Mouse (Mus musculus): ENCODE data around the gene Slc24a4.

Slc24a4 gene

DNA sequence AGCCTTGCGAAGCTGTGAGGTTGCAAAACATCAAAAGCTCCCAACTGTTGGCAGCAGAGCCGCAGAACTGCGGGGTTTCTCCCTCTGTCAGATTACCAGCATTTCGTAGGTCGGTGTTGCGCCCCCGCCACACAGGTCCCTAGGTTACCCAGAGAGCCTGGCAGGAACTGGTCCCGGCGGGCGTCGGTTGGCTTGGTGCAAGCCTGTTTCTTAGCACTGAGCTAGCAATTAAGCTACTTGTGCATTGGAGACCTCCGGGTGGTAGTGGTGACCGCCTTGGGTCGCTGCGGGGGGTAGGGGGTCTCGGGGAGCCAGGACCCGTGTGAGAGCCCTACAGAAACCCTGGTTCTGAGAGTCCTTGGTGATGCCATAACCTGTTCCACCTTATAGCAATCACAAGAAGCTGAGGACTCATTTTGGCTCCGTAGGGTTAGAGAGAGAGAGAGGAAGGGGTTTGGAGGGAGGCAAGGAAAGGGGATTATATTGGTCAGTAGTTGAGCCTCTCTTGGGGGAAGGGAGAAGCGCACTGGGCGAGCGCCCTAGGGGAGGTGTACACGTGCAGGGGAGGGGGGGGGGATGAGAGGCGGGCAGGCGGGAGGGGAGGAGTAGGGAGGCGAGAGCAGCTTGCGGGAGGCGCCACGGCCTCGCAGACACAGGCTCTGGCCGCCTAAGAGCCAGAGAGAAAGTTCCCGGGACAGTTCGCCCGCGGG, at the start of gene Slc24a4:
TSS of gene Slc24a4 (plus strand) at position 653 of the 710 bp plus-strand sequence.
- no peak for DNase-seq (ENCODE audit: low read depth, low spot score)

DNA sequence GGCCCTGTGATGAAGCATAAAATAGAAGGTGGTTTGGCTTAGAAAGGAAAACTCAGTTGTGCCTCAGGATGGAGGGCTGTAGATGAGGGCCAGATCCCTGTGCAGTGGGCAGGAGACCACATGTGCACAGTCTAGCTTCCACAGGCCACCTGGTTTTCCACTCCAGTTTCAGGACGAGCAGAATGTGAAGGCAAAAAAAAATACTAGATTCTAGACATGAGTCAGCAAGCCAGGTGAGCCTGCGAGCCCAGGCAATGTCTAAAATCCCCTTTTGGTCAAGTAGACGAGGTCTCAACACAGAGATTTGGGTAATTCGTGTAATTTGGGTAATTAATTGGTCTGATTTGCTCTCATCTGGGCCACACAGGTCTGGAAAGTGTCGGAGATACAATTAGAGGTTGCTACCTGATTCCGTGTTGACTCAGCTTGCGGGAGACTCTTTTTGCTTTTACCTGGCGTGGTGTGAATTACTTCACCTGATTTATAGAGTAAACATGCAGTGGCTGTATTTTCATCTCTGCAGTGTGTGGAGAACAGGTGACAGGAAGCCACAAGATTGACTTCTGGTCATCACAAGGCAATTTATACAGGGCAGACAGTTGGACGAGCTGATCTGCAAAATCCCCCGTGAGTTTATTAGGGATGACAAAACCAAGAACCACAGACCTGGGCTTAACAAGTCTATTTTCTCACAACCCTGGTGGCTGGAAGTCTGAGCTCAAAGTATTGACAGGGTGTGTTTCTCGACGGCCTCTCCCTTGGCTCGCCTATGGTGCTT, 45.7 kb upstream of the Slc24a4 start:
- DNase-seq (ENCODE audit: low read depth, low spot score), result no peak

DNA sequence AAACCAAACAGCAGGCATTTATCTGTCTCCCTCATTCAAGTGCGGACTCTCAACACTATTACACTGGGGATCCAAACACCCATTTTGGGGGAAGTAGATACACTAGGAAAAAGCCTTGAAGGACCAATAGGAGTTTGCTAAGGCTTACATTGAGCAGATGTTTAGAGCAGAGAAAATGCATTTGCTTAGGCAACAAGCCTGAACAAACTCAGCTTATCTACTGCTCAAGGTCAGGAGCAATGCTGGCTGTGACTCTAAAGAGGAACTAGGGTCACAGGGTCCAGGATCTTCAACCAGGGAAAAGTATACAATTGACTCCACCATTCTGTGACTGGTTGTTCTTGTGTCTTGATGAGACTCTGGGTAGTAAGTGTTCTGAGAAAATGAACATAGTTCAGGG, 38.0 kb upstream of the Slc24a4 start:
- no peak for DNase-seq (ENCODE audit: low read depth, low spot score)

DNA sequence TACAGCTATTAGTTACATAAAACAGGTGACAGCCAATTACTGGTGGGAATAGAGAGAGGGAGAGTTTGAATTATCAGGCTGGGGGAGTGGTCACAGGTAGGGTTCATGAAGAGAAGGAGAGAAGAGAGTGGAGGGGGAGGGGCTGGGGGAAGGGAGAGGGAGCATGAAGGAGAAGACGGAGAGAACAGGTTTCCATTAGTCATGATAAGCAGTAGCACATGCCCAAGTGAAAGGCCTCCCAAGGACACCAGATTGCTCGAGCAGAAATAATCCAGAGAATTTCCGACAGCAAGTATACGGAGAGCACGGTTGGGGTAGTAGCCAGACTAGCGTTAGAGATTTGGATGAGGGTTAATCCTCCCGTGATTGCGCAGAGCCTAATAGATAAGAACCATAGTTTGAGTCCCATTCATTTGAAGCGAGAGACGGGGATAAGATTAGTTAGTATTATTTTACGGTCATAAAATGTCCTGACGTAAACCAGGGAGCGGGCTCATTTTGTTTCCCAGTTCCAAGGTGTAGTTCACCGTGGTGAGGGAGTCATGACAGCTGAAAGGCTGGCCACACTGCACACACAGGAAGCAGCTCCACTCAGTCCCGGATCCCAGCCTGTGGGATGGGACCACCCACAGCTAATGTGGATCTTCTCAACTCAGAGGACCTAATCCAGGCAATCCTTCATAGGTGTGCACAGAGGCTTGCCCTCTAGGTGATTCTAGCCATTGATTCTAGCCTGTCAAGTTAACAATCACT, 36.0 kb upstream of the Slc24a4 start:
- no peak for DNase-seq (ENCODE audit: low read depth, low spot score)

DNA sequence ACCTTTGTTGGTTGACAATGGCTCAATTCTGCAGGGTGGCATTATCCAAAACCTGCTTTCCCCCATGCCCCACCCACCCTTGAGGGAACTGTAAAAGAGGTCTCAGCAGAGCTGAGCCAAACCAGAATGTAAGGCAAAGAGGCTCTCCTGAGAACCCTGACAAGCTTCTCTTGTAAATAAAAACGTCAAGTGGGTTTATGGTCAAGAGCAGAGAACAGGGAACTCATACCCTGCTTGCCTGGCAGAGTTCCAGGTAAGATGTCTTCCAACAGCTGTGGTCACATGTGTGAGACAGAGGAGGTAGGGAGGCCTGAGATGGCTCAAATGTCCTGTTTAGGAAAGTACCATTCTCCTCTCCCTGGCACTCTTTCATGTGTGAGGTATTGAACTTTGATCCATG, 22.5 kb upstream of the Slc24a4 start:
- DNase-seq (ENCODE audit: low read depth, low spot score), result no peak

DNA sequence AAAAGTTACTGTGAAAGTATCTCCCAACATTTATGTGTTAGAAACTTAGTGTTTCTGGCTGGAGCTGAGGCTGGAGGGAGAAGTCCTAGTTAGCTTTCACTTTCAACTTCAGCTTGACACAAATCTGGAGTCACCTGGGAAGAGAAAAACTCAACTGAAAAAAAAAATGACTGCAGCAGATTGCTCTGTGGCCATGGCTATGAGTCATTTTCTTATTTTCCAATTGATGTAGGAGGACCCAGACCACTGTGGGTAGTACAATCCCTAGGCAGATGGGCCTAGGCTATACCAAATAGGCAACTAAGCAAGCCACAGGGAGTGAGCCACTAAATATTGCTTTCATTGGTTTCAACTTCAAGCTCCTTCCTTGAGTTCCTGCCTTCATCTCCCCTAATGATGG, 19.7 kb upstream of the Slc24a4 start:
- DNase-seq (ENCODE audit: low read depth, low spot score), result no peak

DNA sequence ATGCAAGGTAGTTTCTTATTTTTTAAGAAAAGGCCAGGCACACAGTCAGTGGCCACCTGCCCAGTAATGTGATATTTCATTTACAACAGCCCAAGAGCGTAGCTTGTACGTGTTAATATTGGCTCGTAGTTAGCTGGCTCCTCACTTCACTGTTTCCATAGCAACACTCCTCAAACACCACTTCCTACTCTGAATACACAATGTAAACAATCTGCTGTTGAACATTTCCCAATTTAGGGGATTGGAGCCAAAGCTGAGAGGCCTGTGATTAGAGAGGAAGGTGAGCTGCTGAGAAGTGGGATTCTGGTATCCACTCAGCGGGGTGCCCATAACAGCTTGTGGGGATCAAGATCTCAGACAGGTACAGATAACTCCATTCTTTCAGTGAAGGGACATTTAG, 16.0 kb upstream of the Slc24a4 start:
- no peak for DNase-seq (ENCODE audit: low read depth, low spot score)

DNA sequence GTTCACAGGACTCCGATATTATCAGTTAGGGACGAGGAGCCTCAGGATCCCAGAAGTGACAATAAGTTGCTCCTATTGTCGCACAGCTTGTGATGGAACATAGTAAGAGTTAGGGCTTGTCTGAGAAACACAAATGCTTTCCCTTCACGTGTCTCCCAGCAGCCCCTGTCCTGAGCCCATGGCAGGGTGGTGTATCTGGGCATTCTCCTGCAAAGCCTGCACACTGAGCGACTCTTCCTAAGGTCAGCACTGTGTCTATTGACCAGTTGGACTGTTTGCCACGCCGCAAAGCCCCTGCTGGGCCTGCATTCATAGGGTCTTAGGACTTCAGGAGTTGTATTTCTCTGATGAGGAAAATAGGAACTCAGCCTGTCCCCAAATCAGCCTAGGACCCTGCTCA, 15.6 kb upstream of the Slc24a4 start:
- DNase-seq (ENCODE audit: low read depth, low spot score), result no peak

DNA sequence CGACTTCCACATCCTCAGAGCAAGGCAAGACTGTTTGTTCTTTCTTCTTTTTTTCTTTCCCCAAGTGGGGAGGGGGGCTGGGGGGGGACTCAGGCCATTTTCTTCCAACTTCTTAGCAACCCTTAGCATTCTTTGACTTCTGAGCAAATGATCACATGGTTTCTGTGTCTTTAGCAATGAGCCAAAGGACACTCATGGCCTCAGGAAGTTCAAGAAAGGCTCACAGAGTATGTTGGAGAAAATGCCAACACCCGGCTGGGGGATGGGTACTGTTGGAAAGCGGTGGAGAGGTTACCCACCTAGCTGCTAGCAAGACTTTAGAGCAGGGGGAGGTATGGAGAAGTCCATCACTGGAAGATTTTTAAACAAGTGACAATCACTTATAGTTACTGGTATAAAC, 15.1 kb upstream of the Slc24a4 start:
- no peak for DNase-seq (ENCODE audit: low read depth, low spot score)

DNA sequence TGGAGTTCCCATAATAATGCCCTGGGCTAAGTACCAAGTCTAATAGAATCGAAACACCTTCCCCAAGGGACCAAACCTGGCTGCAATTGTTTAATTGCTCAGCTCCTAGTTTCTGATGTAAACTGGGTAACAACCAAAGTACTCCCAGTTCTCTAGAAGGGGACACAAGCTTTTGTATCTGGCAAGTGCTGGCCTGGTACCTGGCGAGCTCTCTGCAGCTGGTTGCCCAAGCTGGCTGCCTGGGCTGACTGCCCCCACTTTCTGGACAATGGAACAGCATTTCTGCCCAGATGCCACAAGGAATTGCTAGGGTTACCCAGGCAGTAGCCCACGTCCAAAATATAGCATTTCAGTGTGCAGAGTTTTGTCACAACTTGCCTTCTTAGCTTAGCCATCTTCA, 12.0 kb upstream of the Slc24a4 start:
- no peak for DNase-seq (ENCODE audit: low read depth, low spot score)

DNA sequence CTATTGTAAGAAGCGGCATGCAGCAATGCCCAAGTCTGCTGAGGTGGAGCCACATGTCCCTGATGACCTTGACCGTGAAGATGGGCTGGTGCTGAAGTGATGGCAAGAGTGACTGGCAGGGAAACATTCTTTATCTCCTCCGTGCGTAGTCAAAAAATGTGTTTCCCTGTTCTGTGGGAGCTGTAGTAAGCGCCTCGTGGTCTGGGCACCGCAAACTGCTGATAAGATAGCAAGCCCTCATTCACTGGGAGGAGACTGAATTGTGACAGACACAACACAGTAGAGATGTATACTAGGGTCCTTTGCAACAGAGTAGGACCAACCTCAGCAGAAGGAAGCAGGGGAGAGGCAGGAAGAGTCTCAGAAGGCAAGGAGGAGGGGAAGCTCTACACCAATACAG, 10.5 kb upstream of the Slc24a4 start:
- no peak for DNase-seq (ENCODE audit: low read depth, low spot score)

DNA sequence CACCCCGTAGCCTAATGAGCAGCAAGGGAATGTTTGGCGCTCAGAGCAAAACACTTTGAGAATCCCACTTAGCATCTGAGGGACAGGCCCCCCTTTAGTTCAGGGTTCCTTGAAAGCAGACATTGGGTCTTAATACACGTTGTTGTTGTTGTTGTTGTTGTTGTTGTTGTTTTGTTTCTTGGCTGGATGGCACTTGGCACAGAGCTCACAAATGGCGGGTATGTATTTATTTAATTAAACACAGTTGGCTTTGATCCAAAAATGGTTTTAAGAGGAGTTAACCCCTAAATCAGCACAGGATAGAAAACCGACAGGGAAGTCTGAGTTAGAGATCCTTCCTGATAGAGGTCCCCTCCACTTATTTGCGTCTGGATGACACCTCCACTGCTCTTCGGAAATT, 932 bp upstream of the Slc24a4 start:
- no peak for DNase-seq (ENCODE audit: low read depth, low spot score)

DNA sequence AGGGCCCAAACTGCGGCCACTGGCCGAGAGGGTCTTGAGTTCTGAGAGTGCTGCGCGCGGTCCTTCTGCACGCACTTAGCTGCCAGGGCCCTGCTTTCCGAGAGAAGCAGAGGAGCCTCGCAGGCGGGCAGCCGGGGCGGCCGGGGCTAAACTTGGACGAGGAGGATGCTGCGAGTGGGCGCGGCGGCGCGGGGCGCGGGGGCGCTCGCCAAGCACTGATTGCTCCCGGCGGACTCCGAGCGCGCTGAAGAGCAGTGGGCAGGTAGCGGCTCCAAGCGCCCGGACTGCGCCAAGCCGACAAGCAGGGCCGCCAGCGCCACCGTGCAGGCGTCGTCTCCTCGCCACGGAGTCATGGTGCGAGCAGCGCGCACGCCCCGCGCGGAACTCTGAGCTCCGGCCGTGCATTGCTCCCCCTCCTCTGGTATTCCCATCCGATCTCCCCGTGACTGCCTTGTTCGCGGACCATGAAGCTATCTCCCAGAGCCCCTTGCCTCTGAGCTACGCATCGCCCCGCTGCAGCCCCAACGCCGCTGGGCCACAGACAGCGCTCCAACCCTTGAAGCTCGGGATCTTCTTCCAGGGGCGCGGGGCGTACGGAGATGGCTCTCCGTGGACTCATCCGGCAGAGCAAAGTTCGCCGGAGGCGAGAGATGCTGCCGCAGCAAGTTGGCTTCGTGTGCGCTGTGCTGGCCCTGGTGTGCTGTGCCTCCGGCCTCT, 416 bp downstream of the Slc24a4 start:
- no peak for DNase-seq (ENCODE audit: low read depth, low spot score)

DNA sequence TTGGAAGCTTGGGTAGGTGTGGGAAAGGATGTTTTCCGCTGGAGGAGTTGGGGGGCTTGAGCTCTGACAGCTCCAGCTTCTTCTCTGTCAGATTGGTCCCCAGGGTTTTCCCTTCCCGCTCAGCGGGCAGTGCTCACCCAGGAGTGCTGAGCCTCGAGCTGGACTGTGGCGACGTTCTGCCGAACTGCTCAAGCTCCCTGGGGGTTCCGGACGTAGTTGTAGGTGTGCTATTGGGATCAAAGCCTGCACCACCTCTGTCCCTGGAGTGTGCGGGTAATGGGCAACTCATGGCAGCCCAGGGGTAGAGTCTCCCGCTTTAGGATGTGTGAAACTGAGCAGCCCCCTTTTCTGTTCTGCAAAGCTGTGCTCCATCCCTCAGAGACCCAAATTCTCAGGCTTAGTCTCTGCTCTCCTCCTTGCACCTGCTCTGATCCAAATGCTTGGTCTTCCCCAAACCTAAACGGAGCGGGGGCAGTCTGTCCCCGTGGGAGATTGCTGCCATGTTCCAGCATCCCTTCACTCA, 1.0 kb downstream of the Slc24a4 start:
- no peak for DNase-seq (ENCODE audit: low read depth, low spot score)

DNA sequence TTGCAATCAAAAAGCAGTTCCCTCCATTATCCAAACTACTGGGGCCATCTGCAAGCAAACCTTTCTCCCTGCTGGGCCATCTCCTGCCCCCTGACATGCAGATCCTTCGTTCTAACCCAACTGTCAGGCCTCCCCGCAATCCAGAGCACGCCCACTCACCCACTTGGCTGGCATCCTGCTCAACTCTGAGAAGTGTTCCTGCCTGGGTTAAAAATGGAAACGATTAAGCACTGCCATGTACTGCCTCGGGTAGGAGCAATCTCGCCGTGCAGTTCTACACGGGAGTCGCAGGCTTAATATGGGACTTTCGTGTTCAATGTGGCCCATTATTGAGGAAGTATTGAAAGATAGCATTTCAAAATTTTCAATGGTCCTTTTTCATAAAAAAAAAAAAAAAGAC, 11.2 kb downstream of the Slc24a4 start:
- DNase-seq (ENCODE audit: low read depth, low spot score), result no peak

DNA sequence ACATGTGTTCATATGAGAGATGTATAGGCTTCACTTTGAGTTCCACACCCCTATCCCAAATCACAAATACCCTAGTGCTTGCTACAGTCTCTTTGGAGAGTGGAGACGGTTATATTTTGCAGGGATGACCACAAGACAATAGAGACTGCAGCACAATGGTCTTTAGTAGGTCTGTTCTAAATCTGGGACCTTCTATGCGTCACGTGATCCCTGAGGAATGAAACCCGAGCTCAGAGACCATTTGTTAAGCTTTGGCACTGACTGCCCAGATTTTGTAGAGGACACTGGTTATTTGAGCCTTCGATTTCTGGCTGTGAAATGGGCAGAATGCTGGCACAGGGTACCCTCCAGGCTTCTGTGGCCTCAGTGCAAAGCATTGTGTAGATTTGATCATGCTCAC, 12.8 kb downstream of the Slc24a4 start:
- DNase-seq (ENCODE audit: low read depth, low spot score), result no peak

DNA sequence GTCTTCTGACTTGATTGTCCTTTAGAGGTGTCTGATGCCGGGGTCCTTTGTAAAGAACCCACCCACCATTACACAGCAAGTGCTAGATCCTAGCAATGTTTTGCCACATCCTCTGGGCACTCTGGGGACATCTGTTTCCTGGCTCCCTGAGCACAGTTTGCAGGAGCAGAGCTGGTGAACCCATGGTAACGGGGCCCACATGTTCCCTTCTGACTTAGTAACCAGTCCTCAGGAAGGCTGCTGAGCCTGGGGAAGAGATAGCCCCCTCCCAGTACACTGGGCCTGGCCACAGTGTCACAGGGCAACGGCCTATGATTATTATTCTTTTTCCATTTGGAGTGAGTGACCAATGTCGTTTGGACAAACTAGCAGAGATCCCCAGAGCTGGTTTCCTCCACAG, 19.1 kb downstream of the Slc24a4 start:
- DNase-seq (ENCODE audit: low read depth, low spot score), result no peak

DNA sequence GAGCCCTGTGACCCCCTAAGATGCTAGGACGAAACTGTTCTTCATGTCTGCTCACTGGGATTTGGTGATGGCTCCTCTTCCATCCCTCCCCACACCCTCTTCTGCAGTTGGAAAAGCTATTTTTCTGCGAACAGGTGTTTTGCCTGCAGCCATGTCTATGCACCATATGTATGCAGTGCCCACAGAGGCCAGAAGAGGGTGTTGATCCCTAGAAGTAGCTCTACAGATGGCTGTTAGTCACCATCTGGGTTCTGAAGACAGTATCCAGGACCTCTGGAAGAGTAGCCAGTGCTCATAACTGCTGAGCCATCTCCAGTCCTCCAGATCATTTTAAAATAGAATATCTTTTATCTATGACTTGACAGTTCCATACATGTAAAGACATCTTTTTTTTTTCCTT, 20.2 kb downstream of the Slc24a4 start:
- DNase-seq (ENCODE audit: low read depth, low spot score), result no peak

DNA sequence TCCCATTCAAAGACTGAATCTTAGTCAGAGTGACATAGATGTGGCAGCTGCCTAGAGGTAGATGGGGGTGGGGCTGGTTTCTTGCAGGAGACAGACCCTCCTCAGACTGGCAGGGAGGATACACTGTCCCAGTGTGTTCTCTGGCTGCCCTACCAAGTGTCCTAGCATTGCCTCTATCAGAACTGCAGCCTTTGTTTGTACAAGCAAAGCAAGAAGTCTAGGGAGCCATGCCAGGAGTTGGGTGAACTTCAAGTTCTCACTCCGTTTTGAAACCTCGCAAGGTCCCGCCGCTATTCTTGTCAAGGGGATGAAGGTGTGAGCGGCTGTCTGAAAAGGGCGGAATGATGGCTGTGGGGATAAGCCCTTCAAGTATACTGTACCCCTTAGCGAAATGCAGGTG, 22.7 kb downstream of the Slc24a4 start:
- DNase-seq (ENCODE audit: low read depth, low spot score), result no peak

DNA sequence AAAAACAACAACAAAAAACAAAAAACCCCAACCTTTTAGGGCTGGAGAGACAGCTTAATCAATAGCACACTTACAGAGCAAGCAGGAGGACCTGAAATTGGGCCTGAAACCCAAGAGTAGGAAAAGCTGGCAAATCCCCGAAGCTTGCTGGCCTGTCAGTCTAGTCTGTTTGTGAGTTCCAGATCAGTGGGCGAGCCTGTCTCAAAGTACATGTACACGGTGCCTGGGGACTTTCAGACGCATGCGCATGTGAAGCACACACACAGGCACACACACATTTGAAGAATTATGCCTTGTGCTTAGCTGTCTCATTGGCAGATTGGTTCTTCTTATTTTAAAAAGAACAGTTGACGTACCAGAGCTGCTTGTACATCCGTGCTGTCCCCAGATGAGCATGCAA, 25.3 kb downstream of the Slc24a4 start:
- no peak for DNase-seq (ENCODE audit: low read depth, low spot score)

DNA sequence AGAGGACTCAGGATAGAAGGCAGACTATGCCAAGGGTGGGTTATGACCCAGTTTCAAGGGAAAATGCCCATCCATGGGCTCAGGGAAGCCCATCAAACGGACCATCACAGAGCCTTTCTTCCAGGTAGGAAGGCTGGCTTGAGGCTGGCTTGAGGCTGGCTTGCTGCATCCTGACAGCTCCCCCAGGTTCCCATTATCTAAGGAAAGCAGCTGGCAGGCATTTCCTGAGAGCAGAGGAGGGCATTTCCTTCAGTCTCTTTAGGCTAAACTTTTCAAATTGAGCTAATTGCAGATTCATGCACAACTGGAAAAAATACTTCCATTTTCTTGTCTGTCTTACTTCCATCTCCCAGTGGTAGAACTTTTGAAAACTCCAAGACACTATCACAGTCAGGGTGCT, 26.3 kb downstream of the Slc24a4 start:
- no peak for DNase-seq (ENCODE audit: low read depth, low spot score)

DNA sequence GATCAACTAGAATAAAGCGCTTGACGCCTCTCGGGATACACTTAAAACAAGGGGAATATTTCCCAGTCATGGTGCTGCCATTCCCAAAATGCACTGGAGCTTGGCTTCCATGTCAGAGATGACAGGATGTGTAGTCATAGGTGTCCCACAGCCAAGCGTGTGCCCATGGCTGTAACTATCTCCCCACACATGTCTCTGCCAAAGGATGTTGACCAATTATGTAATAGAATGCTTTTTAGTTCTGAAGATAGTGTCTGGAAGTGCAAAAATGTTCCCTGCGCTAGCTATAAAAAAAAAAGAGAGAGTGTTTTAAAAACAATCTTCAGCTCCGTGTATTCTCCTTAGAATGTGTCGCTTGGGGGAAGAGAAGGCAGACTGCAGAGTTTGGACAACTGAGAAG, 36.1 kb downstream of the Slc24a4 start:
- DNase-seq (ENCODE audit: low read depth, low spot score), result no peak

Measured in retina, postnatal 7 days (tissue).